Mouse (Mus musculus) intestine, postnatal 0 days (tissue): ENCODE data around the gene Zfp704. TPM values are rescaled to one million over a fixed set of nuclear protein-coding genes. Genes with fewer than 3 reads are reported as not detected.

Experiments
- ATAC-seq: fragments of 200-750 bp; cut with Nextera tagmentation; 2 replicates; pipeline ENCODE4 v1.8.0; 2017; ENCODE audit warnings: mild to moderate bottlenecking, moderate TSS enrichment, moderate library complexity
- H3K27ac ChIP-seq: fragments of 300-500 bp; sonication (generic); 2 replicates; pipeline ENCODE4 v1.5.1; 2014; ENCODE audit warnings: mild to moderate bottlenecking, low read depth, low read length, moderate library complexity
- H3K27me3 ChIP-seq: fragments of 300-500 bp; sonication (generic); replicated peaks from 2 replicates; pipeline ENCODE4 v1.6.1; 2014; ENCODE audit warnings: low read length, mixed read lengths; ENCODE audit not compliant: control insufficient read depth, insufficient read depth
- H3K36me3 ChIP-seq: fragments of 300-500 bp; sonication (generic); 2 replicates; pipeline ENCODE4 v1.6.1; 2014; ENCODE audit warnings: mild to moderate bottlenecking, moderate library complexity; ENCODE audit not compliant: control insufficient read depth, insufficient read depth
- H3K4me1 ChIP-seq: fragments of 300-500 bp; sonication (generic); replicated peaks from 2 replicates; pipeline ENCODE4 v1.6.1; 2014; ENCODE audit warnings: antibody characterized with exemption, low read length, mixed read lengths; ENCODE audit not compliant: control insufficient read depth, insufficient read depth
- H3K4me2 ChIP-seq: fragments of 300-500 bp; sonication (generic); replicated peaks from 2 replicates; pipeline ENCODE4 v1.6.1; 2014; ENCODE audit warnings: low read depth, mild to moderate bottlenecking, moderate library complexity
- H3K4me3 ChIP-seq: fragments of 300-500 bp; sonication (generic); 2 replicates; pipeline ENCODE4 v1.5.1; 2014; ENCODE audit warnings: low read depth, low read length
- H3K9ac ChIP-seq: fragments of 300-500 bp; sonication (generic); 2 replicates; pipeline ENCODE4 v1.6.1; 2014; ENCODE audit warnings: mild to moderate bottlenecking, low read depth, low read length
- H3K9me3 ChIP-seq: fragments of 300-500 bp; sonication (generic); 2 replicates; pipeline ENCODE4 v1.6.1; 2016; ENCODE audit warnings: mixed run types; ENCODE audit not compliant: control insufficient read depth
- CTCF ChIP-seq: sonication (generic); IDR thresholded peaks from 2 replicates; pipeline ENCODE4 v1.5.1; 2016; ENCODE audit warnings: low read depth, mild to moderate bottlenecking, control low read depth, antibody characterized with exemption, moderate library complexity
- WGBS: fragments of 180-500 bp; shearing (Covaris S2); extraction: QIAGEN DNeasy Blood & Tissue Kit; methylation state at CpG from one replicate; pipeline ENCODE4 v1.1.7; 2014; 5-methylcytosine and 5-hydroxymethylcytosine counted together
- polyA plus RNA-seq: library from polyadenylated mRNA; unstranded; fragments of >200 nt; fragmentation: Nextera tagmentation; extraction: Ambion mirVana; gene quantifications from 2 replicates; pipeline ENCODE4 v1.2.1, GENCODE M21; 2015

Zfp704 gene
- polyA plus RNA-seq, 1 experiment from 2014 or later, result 2.8 TPM

GRCm38 (mm10) chr3:9619562-9620275, 9.8 kb upstream of the Zfp704 start:
- no peaks in the 10 kb centered on the region for H3K9me3 ChIP-seq
- no peak overlapping the region for H3K4me3 ChIP-seq
- no peak for TF ChIP-seq CTCF
- 0 out of 2 replicates have a peak, but pooled peaks cover 2% of the 10 kb centered on the region for H3K4me1 ChIP-seq
- H3K27ac ChIP-seq, result no peak overlapping the region
- no peaks in the 10 kb centered on the region for H3K36me3 ChIP-seq
- no peak overlapping the region for H3K9ac ChIP-seq
- no peaks in the 10 kb centered on the region for H3K27me3 ChIP-seq
- H3K4me2 ChIP-seq, result no peak overlapping the region
- WGBS, result 55% methylated on average over 6 of the region's 6 CpGs
- ATAC-seq, result peak; percentile 83

- Histone ChIP-seq H3K27me3 (no peaks in the 10 kb centered on the region), H3K4me3 (no peak overlapping the region), H3K9me3 (no peaks in the 10 kb centered on the region), H3K27ac (no peak overlapping the region), H3K9ac (no peak overlapping the region), H3K4me1 (0 out of 2 replicates have a peak, but pooled peaks cover 10% of the 10 kb centered on the region), H3K4me2 (no peak overlapping the region), H3K36me3 (no peaks in the 10 kb centered on the region)
- TF ChIP-seq CTCF, result peak; percentile 33; the same call in 1 of the 2 replicates
- ATAC-seq, result no peak
- 75% methylated on average over 9 of the region's 9 CpGs for WGBS
These were observed 7.2 kb upstream of the Zfp704 start for GRCm38 (mm10) chr3:9617101-9617500.

- no peaks in the 10 kb centered on the region for H3K9me3 ChIP-seq
- H3K27ac ChIP-seq, result no peak overlapping the region
- 0 out of 2 replicates have a peak, but pooled peaks cover 10% of the 10 kb centered on the region for H3K4me1 ChIP-seq
- no peak overlapping the region for H3K4me3 ChIP-seq
- 35% methylated on average over 12 of the region's 12 CpGs for WGBS
- no peak overlapping the region; the same call in 1 of the 2 replicates for H3K4me2 ChIP-seq
- H3K27me3 ChIP-seq, result no peaks in the 10 kb centered on the region
- no peaks in the 10 kb centered on the region for H3K36me3 ChIP-seq
- no peak overlapping the region for H3K9ac ChIP-seq
- peak; percentile 31; the same call in 1 of the 2 replicates for ATAC-seq
- no peak for TF ChIP-seq CTCF
These were observed 4.8 kb upstream of the Zfp704 start for GRCm38 (mm10) chr3:9614676-9615075.

- 80% methylated on average over 8 of the region's 8 CpGs for WGBS
These were observed 4.1 kb upstream of the Zfp704 start for GRCm38 (mm10) chr3:9614011-9614410.

GRCm38 (mm10) chr3:9611226-9611625, 1.3 kb upstream of the Zfp704 start:
- Histone ChIP-seq H3K27me3 (no peaks in the 10 kb centered on the region), H3K27ac (no peak overlapping the region), H3K36me3 (no peaks in the 10 kb centered on the region), H3K4me3 (no peak overlapping the region), H3K4me1 (0 out of 2 replicates have a peak, but pooled peaks cover 10% of the 10 kb centered on the region), H3K9me3 (no peaks in the 10 kb centered on the region), H3K4me2 (no peak overlapping the region), H3K9ac (no peak overlapping the region)
- no peak for TF ChIP-seq CTCF
- no peak for ATAC-seq
- WGBS, result 55% methylated on average over 4 of the region's 4 CpGs

More at GRCm38 (mm10) chr3:9614011-9614410, 4.1 kb upstream of the Zfp704 start:
- Histone ChIP-seq H3K36me3 (no peaks in the 10 kb centered on the region), H3K9ac (no peak overlapping the region), H3K4me2 (no peak overlapping the region), H3K4me3 (no peak overlapping the region), H3K27me3 (no peaks in the 10 kb centered on the region), H3K27ac (no peak overlapping the region), H3K9me3 (no peaks in the 10 kb centered on the region), H3K4me1 (0 out of 2 replicates have a peak, but pooled peaks cover 10% of the 10 kb centered on the region)
- TF ChIP-seq CTCF, result no peak
- no peak for ATAC-seq

GRCm38 (mm10) chr3:9610426-9610825, 541 bp upstream of the Zfp704 start:
- no peaks in the 10 kb centered on the region for H3K9me3 ChIP-seq
- TF ChIP-seq CTCF, result no peak
- H3K4me2 ChIP-seq, result peak overlapping the region; percentile 98
- H3K9ac ChIP-seq, result no peak overlapping the region
- ATAC-seq, result no peak
- peak overlapping the region; percentile 81; the same call in 1 of the 2 replicates for H3K4me3 ChIP-seq
- WGBS, result 84% methylated on average over 2 of the region's 2 CpGs
- no peaks in the 10 kb centered on the region for H3K27me3 ChIP-seq
- H3K27ac ChIP-seq, result 0 out of 2 replicates have a peak overlapping the region, but pooled peaks have one; percentile 83
- no peaks in the 10 kb centered on the region for H3K36me3 ChIP-seq
- H3K4me1 ChIP-seq, result 0 out of 2 replicates have a peak, but pooled peaks cover 10% of the 10 kb centered on the region
